Comparison of ENCODE assay signal across 7 mouse cellular contexts in genomic region chr11:56246549-56247332, GRCm38 (mm10).
A peak's percentile ranks its signal among the peaks of the same experiment; 100 is the strongest.
DNase-seq lines count a peak whose midpoint lies in the region; ATAC-seq lines count a peak whose summit lies in the region.

No protein-coding gene starts in this region.

- no peaks in the 10 kb centered on the region for H3K27me3 ChIP-seq in forebrain, embryonic 15.5 days

- H3K4me1 ChIP-seq in forebrain, embryonic 15.5 days = peaks cover 25% of the 10 kb centered on the region

- no peaks in the 10 kb centered on the region for H3K9me3 ChIP-seq in forebrain, embryonic 15.5 days

- H3K9ac ChIP-seq in forebrain, embryonic 15.5 days (replicated peaks) = 0 out of 2 replicates have a peak overlapping the region, but pooled peaks have one; percentile 3

- no peaks in the 10 kb centered on the region for H3K36me3 ChIP-seq in forebrain, embryonic 15.5 days

- 24% methylated on average over 5 of the region's 5 CpGs for WGBS in forebrain, embryonic 15.5 days

- ATAC-seq in forebrain, embryonic 15.5 days (replicated peaks) = peak; percentile 97

- H3K4me3 ChIP-seq in forebrain, embryonic 15.5 days = no peak overlapping the region

- peak overlapping the region; percentile 84 for H3K27ac ChIP-seq in forebrain, embryonic 15.5 days (replicated peaks)

- peak; percentile 72 for DNase-seq in embryo, embryonic 10 days (ENCODE audit: low spot score)
- peak; percentile 75 for DNase-seq in left cerebral cortex, adult 11 months (ENCODE audit: low spot score)
- peak; percentile 88 for DNase-seq in retina, embryonic 14.5 days (ENCODE audit: low spot score)
- DNase-seq in adrenal gland, adult 8-10 months = no peak
- no peak for DNase-seq in gastrocnemius, postnatal 25 days
- DNase-seq in heart, adult 11 months = no peak

- H3K4me2 ChIP-seq in forebrain, embryonic 15.5 days (replicated peaks) = no peak overlapping the region

Comparison
In these comparisons a context has a peak if more than half of its experiments do, and no peak if none do; other contexts are left out.
1. DNase-seq: peak in embryo, embryonic 10 days (single experiment), left cerebral cortex, adult 11 months (single experiment) and retina, embryonic 14.5 days (single experiment); none in adrenal gland, adult 8-10 months (single experiment), gastrocnemius, postnatal 25 days (single experiment) and heart, adult 11 months (single experiment).